Mouse (Mus musculus): ENCODE measurements around the gene Ccdc36. TPM values are rescaled to one million over a fixed set of nuclear protein-coding genes. Genes with fewer than 3 reads are reported as not detected.

Gene Ccdc36
- polyA plus RNA-seq, 1 experiment from 2014 or later, result 1.0 TPM

GRCm38 (mm10) chr9:108440485-108440884 lies 12.2 kb upstream of the Ccdc36 start:
- ATAC-seq (replicated peaks), result no peak
- no peaks in the 10 kb centered on the region for H3K9me3 ChIP-seq
- H3K4me1 ChIP-seq, result peaks cover 21% of the 10 kb centered on the region
- H3K9ac ChIP-seq (replicated peaks), result no peak overlapping the region
- WGBS, result 72% methylated on average over 5 of the region's 5 CpGs
- H3K36me3 ChIP-seq, result no peaks in the 10 kb centered on the region
- peak overlapping the region; percentile 60 for H3K27ac ChIP-seq (replicated peaks)
- no peak overlapping the region for H3K4me3 ChIP-seq
- H3K4me2 ChIP-seq (replicated peaks), result no peak overlapping the region
- no peaks in the 10 kb centered on the region for H3K27me3 ChIP-seq

GRCm38 (mm10) chr9:108439176-108439575 lies 10.9 kb upstream of the Ccdc36 start:
- ATAC-seq (replicated peaks), result 0 out of 2 replicates have a peak, but pooled peaks have one; percentile 38
- peak overlapping the region; percentile 43; the same call in 1 of the 2 replicates for H3K27ac ChIP-seq (replicated peaks)
- H3K4me3 ChIP-seq, result no peak overlapping the region
- no peaks in the 10 kb centered on the region for H3K36me3 ChIP-seq
- WGBS, result 68% methylated on average over 6 of the region's 6 CpGs
- H3K27me3 ChIP-seq, result no peaks in the 10 kb centered on the region
- peaks cover 21% of the 10 kb centered on the region for H3K4me1 ChIP-seq
- no peaks in the 10 kb centered on the region for H3K9me3 ChIP-seq
- no peak overlapping the region for H3K9ac ChIP-seq (replicated peaks)
- no peak overlapping the region for H3K4me2 ChIP-seq (replicated peaks)

GRCm38 (mm10) chr9:108436182-108436581 lies 7.9 kb upstream of the Ccdc36 start, which contains the start of gene BC048562:
BC048562 (plus strand) TSS chr9:108436482.
- 54% methylated on average over 3 of the region's 3 CpGs for WGBS
- Histone ChIP-seq H3K27ac (replicated peaks) (no peak within 1 kb of the TSS), H3K4me1 (peaks cover 24% of the 10 kb centered on the region), H3K4me3 (no peak within 1 kb of the TSS), H3K27me3 (no peaks in the 10 kb centered on the region), H3K4me2 (replicated peaks) (no peak within 1 kb of the TSS), H3K9ac (replicated peaks) (no peak within 1 kb of the TSS), H3K9me3 (no peaks in the 10 kb centered on the region), H3K36me3 (no peaks in the 10 kb centered on the region)
- ATAC-seq (replicated peaks), result no peak

GRCm38 (mm10) chr9:108431431-108432067 lies 3.3 kb upstream of the Ccdc36 start:
- Histone ChIP-seq H3K4me2 (replicated peaks) (peak overlapping the region; percentile 30), H3K27me3 (no peaks in the 10 kb centered on the region), H3K9me3 (no peaks in the 10 kb centered on the region), H3K4me1 (peaks cover 5% of the 10 kb centered on the region; the same call in 1 of the 2 replicates), H3K4me3 (peak overlapping the region; percentile 28), H3K9ac (replicated peaks) (0 out of 2 replicates have a peak overlapping the region, but pooled peaks have one; percentile 6), H3K27ac (replicated peaks) (no peak overlapping the region), H3K36me3 (no peaks in the 10 kb centered on the region)
- ATAC-seq (replicated peaks), result peak; percentile 46; the same call in 1 of the 2 replicates
- WGBS, result 59% methylated on average over 32 of the region's 32 CpGs

GRCm38 (mm10) chr9:108412221-108412620 lies 16.1 kb downstream of the Ccdc36 start:
- ATAC-seq (replicated peaks), result no peak
- no peak overlapping the region for H3K27ac ChIP-seq (replicated peaks)
- no peaks in the 10 kb centered on the region for H3K27me3 ChIP-seq
- no peak overlapping the region for H3K4me3 ChIP-seq
- no peaks in the 10 kb centered on the region for H3K36me3 ChIP-seq
- no peak overlapping the region for H3K9ac ChIP-seq (replicated peaks)
- no peaks in the 10 kb centered on the region for H3K9me3 ChIP-seq
- WGBS, result 75% methylated on average over 1 of the region's 1 CpGs
- peaks cover 9% of the 10 kb centered on the region; the same call in 1 of the 2 replicates for H3K4me1 ChIP-seq
- H3K4me2 ChIP-seq (replicated peaks), result no peak overlapping the region

GRCm38 (mm10) chr9:108411381-108411942 lies 16.8 kb downstream of the Ccdc36 start:
- Histone ChIP-seq H3K27me3 (no peaks in the 10 kb centered on the region), H3K9me3 (no peaks in the 10 kb centered on the region), H3K4me3 (no peak overlapping the region), H3K4me1 (peaks cover 9% of the 10 kb centered on the region; the same call in 1 of the 2 replicates), H3K9ac (replicated peaks) (no peak overlapping the region), H3K27ac (replicated peaks) (no peak overlapping the region), H3K36me3 (no peaks in the 10 kb centered on the region), H3K4me2 (replicated peaks) (no peak overlapping the region)
- WGBS, result 65% methylated on average over 9 of the region's 9 CpGs
- no peak for ATAC-seq (replicated peaks)

- Histone ChIP-seq H3K4me2 (replicated peaks) (no peak overlapping the region), H3K36me3 (no peaks in the 10 kb centered on the region), H3K9me3 (no peaks in the 10 kb centered on the region), H3K4me3 (no peak overlapping the region), H3K27ac (replicated peaks) (no peak overlapping the region), H3K9ac (replicated peaks) (no peak overlapping the region), H3K4me1 (peaks cover 9% of the 10 kb centered on the region; the same call in 1 of the 2 replicates), H3K27me3 (no peaks in the 10 kb centered on the region)
- WGBS, result 92% methylated on average over 4 of the region's 4 CpGs
- ATAC-seq (replicated peaks), result no peak
These were observed 18.7 kb downstream of the Ccdc36 start for GRCm38 (mm10) chr9:108409535-108409934.

GRCm38 (mm10) chr9:108404451-108404850 lies 23.8 kb downstream of the Ccdc36 start:
- no peak overlapping the region for H3K9ac ChIP-seq (replicated peaks)
- peaks cover 12% of the 10 kb centered on the region for H3K4me1 ChIP-seq
- ATAC-seq (replicated peaks), result no peak
- no peaks in the 10 kb centered on the region for H3K36me3 ChIP-seq
- H3K27me3 ChIP-seq, result no peaks in the 10 kb centered on the region
- WGBS, result 81% methylated on average over 8 of the region's 8 CpGs
- no peak overlapping the region for H3K4me3 ChIP-seq
- H3K9me3 ChIP-seq, result no peaks in the 10 kb centered on the region
- H3K27ac ChIP-seq (replicated peaks), result no peak overlapping the region
- H3K4me2 ChIP-seq (replicated peaks), result no peak overlapping the region

GRCm38 (mm10) chr9:108403081-108403480 lies 25.2 kb downstream of the Ccdc36 start:
- Histone ChIP-seq H3K9ac (replicated peaks) (no peak overlapping the region), H3K4me2 (replicated peaks) (no peak overlapping the region), H3K4me3 (no peak overlapping the region), H3K4me1 (peaks cover 12% of the 10 kb centered on the region), H3K36me3 (no peaks in the 10 kb centered on the region), H3K27ac (replicated peaks) (no peak overlapping the region), H3K27me3 (no peaks in the 10 kb centered on the region), H3K9me3 (no peaks in the 10 kb centered on the region)
- ATAC-seq (replicated peaks), result no peak
- WGBS, result 86% methylated on average over 4 of the region's 4 CpGs

GRCm38 (mm10) chr9:108401186-108401960 lies 26.9 kb downstream of the Ccdc36 start:
- peak overlapping the region; percentile 70 for H3K27ac ChIP-seq (replicated peaks)
- no peaks in the 10 kb centered on the region for H3K9me3 ChIP-seq
- no peak for ATAC-seq (replicated peaks)
- H3K4me3 ChIP-seq, result no peak overlapping the region
- no peaks in the 10 kb centered on the region for H3K36me3 ChIP-seq
- H3K4me1 ChIP-seq, result peaks cover 12% of the 10 kb centered on the region
- H3K27me3 ChIP-seq, result no peaks in the 10 kb centered on the region
- 32% methylated on average over 7 of the region's 7 CpGs for WGBS
- H3K9ac ChIP-seq (replicated peaks), result no peak overlapping the region
- H3K4me2 ChIP-seq (replicated peaks), result no peak overlapping the region

GRCm38 (mm10) chr9:108398324-108398723 lies 30.0 kb downstream of the Ccdc36 start:
- no peak for ATAC-seq (replicated peaks)
- WGBS, result 86% methylated on average over 3 of the region's 3 CpGs
- Histone ChIP-seq H3K27me3 (no peaks in the 10 kb centered on the region), H3K4me1 (peaks cover 12% of the 10 kb centered on the region), H3K9me3 (no peaks in the 10 kb centered on the region), H3K4me2 (replicated peaks) (no peak overlapping the region), H3K9ac (replicated peaks) (no peak overlapping the region), H3K36me3 (no peaks in the 10 kb centered on the region; the same call in 1 of the 2 replicates), H3K27ac (replicated peaks) (no peak overlapping the region), H3K4me3 (no peak overlapping the region)

GRCm38 (mm10) chr9:108395427-108395826 lies 32.9 kb downstream of the Ccdc36 start:
- no peak overlapping the region for H3K4me3 ChIP-seq
- peaks cover 25% of the 10 kb centered on the region for H3K36me3 ChIP-seq
- no peaks in the 10 kb centered on the region for H3K27me3 ChIP-seq
- no peaks in the 10 kb centered on the region for H3K4me1 ChIP-seq
- H3K9ac ChIP-seq (replicated peaks), result no peak overlapping the region
- ATAC-seq (replicated peaks), result no peak
- no peak overlapping the region for H3K27ac ChIP-seq (replicated peaks)
- WGBS, result 87% methylated on average over 1 of the region's 1 CpGs
- no peaks in the 10 kb centered on the region for H3K9me3 ChIP-seq
- H3K4me2 ChIP-seq (replicated peaks), result no peak overlapping the region

Measured in forebrain, embryonic 15.5 days (tissue).